Mouse (Mus musculus): ENCODE data around the gene Arhgap22. TPM values are rescaled to one million over a fixed set of nuclear protein-coding genes. Genes with fewer than 3 reads are reported as not detected.

Gene Arhgap22
- polyA plus RNA-seq, 1 experiment from 2014 or later, result 8.1 TPM

DNA sequence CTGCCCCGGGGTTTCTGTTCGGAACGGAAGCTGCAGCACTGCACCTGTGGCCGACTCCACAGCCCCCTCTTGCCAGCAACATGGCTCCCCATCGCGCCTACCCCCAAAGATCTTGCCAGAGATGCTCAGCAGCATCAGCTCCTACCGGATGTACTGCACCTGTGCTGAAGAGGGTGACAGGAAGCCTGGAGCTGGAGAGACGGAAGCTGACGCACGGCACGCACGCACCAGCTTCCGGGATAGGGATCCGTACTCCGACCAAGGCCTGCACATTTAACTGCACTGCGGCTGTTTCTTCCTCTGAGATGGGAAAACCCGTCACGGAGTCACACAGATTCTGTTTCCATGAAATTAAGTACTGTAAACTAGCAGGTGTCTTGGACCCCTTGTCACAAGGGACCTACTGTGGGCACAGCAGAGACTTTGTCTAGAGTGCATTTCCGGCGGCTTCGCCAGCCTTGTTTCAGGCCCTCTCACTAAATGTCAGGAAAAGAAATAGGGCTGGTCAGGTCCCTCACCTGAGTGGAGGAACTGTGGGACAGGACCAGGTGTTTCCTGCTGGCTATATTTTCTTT is 23.9 kb upstream of the Arhgap22 start:
- H3K4me1 ChIP-seq (ENCODE audit: control insufficient read depth, insufficient read depth, low read length), result no peaks in the 10 kb centered on the region
- H3K9ac ChIP-seq (replicated peaks; ENCODE audit: low read depth, low read length), result no peak overlapping the region
- no peak overlapping the region for H3K4me2 ChIP-seq (replicated peaks; ENCODE audit: low read depth, low read length)
- H3K27ac ChIP-seq (ENCODE audit: low read length), result no peak overlapping the region
- WGBS, result 94% methylated on average over 21 of the region's 21 CpGs
- no peaks in the 10 kb centered on the region for H3K27me3 ChIP-seq (ENCODE audit: control insufficient read depth, insufficient read depth, low read length)
- H3K36me3 ChIP-seq (ENCODE audit: control insufficient read depth, insufficient read depth, low read length), result no peaks in the 10 kb centered on the region
- H3K4me3 ChIP-seq (ENCODE audit: low read depth, low read length), result no peak overlapping the region
- no peaks in the 10 kb centered on the region for H3K9me3 ChIP-seq (ENCODE audit: control insufficient read depth, low read depth, low read length)
- ATAC-seq (ENCODE audit: insufficient number of reproducible peaks, insufficient read depth, low FRiP score, low read depth), result no peak

DNA sequence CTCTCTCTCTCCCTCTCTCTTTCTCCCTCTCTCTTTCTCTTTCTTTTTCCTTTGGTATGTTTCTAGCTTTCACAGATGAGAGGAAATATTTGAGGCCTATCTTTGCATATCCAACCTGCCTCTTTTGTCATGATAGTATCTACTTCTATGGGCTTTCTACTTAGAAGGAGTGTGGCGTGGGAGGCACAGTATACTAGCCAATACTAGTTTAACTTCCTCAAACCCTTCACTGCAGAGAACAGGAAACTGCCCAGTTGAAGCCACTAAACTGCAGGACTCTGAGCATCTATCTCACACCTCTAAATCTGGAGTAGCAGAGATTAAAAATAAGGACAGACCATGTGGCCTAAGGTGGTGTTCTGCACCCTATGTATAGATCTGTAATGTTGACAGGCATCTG is 23.2 kb upstream of the Arhgap22 start:
- Histone ChIP-seq H3K4me1 (ENCODE audit: control insufficient read depth, insufficient read depth, low read length) (no peaks in the 10 kb centered on the region), H3K4me3 (ENCODE audit: low read depth, low read length) (no peak overlapping the region), H3K9ac (replicated peaks; ENCODE audit: low read depth, low read length) (no peak overlapping the region), H3K27me3 (ENCODE audit: control insufficient read depth, insufficient read depth, low read length) (no peaks in the 10 kb centered on the region), H3K9me3 (ENCODE audit: control insufficient read depth, low read depth, low read length) (no peaks in the 10 kb centered on the region), H3K4me2 (replicated peaks; ENCODE audit: low read depth, low read length) (no peak overlapping the region), H3K27ac (ENCODE audit: low read length) (no peak overlapping the region), H3K36me3 (ENCODE audit: control insufficient read depth, insufficient read depth, low read length) (no peaks in the 10 kb centered on the region)
- no peak for ATAC-seq (ENCODE audit: insufficient number of reproducible peaks, insufficient read depth, low FRiP score, low read depth)
- WGBS, result 75% methylated on average over 1 of the region's 1 CpGs

DNA sequence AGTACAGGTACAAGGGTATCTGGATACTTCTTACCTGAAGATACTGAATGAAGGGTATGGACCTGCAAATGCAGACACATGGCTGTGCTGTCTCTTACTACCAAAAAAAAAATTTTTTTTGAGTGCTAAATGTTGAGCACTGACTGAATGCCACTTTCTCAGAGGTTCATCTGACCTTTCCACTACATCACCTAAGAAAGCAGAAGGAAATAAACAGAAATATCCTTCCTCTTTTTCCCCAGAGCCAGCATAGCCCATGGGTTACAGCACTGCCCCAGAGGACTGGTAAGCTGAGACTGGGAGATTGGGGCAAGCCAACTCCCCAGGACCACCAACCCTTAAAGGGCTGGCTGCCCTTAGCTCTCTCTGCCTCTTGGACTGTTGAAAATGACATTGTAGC is 20.1 kb upstream of the Arhgap22 start:
- Histone ChIP-seq H3K27me3 (ENCODE audit: control insufficient read depth, insufficient read depth, low read length) (no peaks in the 10 kb centered on the region), H3K9ac (replicated peaks; ENCODE audit: low read depth, low read length) (no peak overlapping the region), H3K4me3 (ENCODE audit: low read depth, low read length) (no peak overlapping the region), H3K9me3 (ENCODE audit: control insufficient read depth, low read depth, low read length) (no peaks in the 10 kb centered on the region), H3K4me1 (ENCODE audit: control insufficient read depth, insufficient read depth, low read length) (no peaks in the 10 kb centered on the region), H3K27ac (ENCODE audit: low read length) (no peak overlapping the region), H3K36me3 (ENCODE audit: control insufficient read depth, insufficient read depth, low read length) (no peaks in the 10 kb centered on the region), H3K4me2 (replicated peaks; ENCODE audit: low read depth, low read length) (no peak overlapping the region)
- no peak for ATAC-seq (ENCODE audit: insufficient number of reproducible peaks, insufficient read depth, low FRiP score, low read depth)

DNA sequence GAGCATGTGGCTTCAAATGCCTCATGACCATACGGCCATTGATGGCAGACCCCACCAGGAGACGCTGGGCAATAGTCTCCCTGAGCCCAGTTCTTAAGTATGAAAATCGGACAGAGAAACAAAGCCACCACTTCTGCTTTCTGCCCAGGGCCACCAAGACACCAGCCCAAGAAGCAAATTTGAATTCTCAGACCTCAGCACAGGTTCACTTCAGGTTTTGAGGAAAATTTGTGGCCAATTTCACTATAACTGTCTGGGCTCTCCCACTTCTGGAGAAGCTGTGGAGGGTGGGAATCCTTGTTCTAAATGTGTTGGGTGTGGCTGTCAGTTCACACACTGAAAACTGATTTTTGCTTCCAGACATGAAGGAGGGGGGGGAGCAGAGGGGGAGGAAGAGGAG is 19.6 kb upstream of the Arhgap22 start:
- H3K4me2 ChIP-seq (replicated peaks; ENCODE audit: low read depth, low read length), result no peak overlapping the region
- no peak overlapping the region for H3K4me3 ChIP-seq (ENCODE audit: low read depth, low read length)
- no peak overlapping the region for H3K9ac ChIP-seq (replicated peaks; ENCODE audit: low read depth, low read length)
- H3K9me3 ChIP-seq (ENCODE audit: control insufficient read depth, low read depth, low read length), result no peaks in the 10 kb centered on the region
- H3K36me3 ChIP-seq (ENCODE audit: control insufficient read depth, insufficient read depth, low read length), result no peaks in the 10 kb centered on the region
- ATAC-seq (ENCODE audit: insufficient number of reproducible peaks, insufficient read depth, low FRiP score, low read depth), result no peak
- no peaks in the 10 kb centered on the region for H3K27me3 ChIP-seq (ENCODE audit: control insufficient read depth, insufficient read depth, low read length)
- no peak overlapping the region for H3K27ac ChIP-seq (ENCODE audit: low read length)
- H3K4me1 ChIP-seq (ENCODE audit: control insufficient read depth, insufficient read depth, low read length), result no peaks in the 10 kb centered on the region
- WGBS, result 77% methylated on average over 3 of the region's 3 CpGs

DNA sequence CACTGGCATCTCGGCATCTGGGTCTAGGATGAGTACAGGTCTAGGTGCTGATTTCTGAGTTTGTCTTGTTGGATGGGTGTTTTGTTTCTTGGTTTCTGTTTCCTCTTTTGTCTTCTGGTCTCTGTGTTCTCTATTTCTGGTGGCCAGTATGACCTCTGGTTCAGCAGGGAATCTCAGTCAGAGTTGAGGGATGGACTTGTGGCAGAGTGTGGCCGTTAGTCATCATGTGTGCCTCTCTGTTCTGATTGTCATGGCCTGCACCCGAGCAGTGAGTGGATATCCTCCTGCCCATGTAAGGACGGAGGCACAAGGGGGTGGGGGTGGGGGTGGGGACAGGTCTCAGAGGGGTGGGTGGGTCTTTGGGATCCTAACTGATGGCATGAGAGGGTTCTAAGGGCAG is 11.7 kb upstream of the Arhgap22 start:
- no peaks in the 10 kb centered on the region for H3K4me1 ChIP-seq (ENCODE audit: control insufficient read depth, insufficient read depth, low read length)
- H3K27me3 ChIP-seq (ENCODE audit: control insufficient read depth, insufficient read depth, low read length), result no peaks in the 10 kb centered on the region
- H3K4me3 ChIP-seq (ENCODE audit: low read depth, low read length), result no peak overlapping the region
- H3K27ac ChIP-seq (ENCODE audit: low read length), result no peak overlapping the region
- ATAC-seq (ENCODE audit: insufficient number of reproducible peaks, insufficient read depth, low FRiP score, low read depth), result no peak
- 74% methylated on average over 4 of the region's 4 CpGs for WGBS
- H3K36me3 ChIP-seq (ENCODE audit: control insufficient read depth, insufficient read depth, low read length), result no peaks in the 10 kb centered on the region
- no peak overlapping the region for H3K4me2 ChIP-seq (replicated peaks; ENCODE audit: low read depth, low read length)
- H3K9me3 ChIP-seq (ENCODE audit: control insufficient read depth, low read depth, low read length), result no peaks in the 10 kb centered on the region
- no peak overlapping the region for H3K9ac ChIP-seq (replicated peaks; ENCODE audit: low read depth, low read length)

DNA sequence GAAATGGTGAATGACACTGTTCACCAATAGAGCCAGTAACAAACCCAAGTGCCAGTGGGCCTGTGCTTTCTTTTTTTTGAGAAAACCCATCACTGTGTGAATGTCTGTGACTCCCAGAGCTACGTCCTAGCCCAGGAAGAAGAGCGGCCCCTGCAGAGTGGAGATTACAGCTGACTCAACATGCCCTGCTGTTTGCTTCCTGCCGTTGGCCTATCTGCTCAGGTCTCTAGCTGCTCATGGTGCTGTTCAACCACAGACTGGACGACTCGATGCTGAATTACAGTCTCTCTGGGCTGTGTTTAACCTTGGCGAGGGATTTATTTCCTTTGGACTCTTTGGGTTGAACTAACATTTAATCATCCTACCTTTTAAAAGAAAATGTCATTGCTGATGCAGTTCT is 10.9 kb upstream of the Arhgap22 start:
- WGBS, result 79% methylated on average over 6 of the region's 6 CpGs
- ATAC-seq (ENCODE audit: insufficient number of reproducible peaks, insufficient read depth, low FRiP score, low read depth), result no peak

DNA sequence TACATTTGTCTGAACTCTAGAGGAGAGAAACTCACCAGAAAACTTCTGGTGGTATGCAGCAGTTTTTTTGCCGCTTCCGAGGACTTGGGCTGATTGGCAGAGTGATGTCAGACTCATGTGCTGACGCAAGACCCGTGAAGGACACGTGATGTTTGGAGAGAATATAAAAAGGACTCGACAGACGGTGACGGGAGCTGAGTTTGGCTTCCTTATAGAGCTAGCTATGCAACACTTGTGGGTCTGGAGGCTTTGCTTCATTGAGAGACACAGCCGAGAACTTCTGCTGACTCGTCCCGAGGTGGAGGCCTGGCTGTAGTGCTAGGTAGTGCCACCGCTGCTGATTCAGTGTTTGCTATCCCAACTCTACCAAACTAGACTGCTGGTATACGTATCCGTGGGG is 10.0 kb upstream of the Arhgap22 start:
- Histone ChIP-seq H3K9me3 (ENCODE audit: control insufficient read depth, low read depth, low read length) (no peaks in the 10 kb centered on the region), H3K27ac (ENCODE audit: low read length) (no peak overlapping the region), H3K4me2 (replicated peaks; ENCODE audit: low read depth, low read length) (no peak overlapping the region), H3K4me3 (ENCODE audit: low read depth, low read length) (no peak overlapping the region), H3K9ac (replicated peaks; ENCODE audit: low read depth, low read length) (no peak overlapping the region), H3K27me3 (ENCODE audit: control insufficient read depth, insufficient read depth, low read length) (no peaks in the 10 kb centered on the region), H3K36me3 (ENCODE audit: control insufficient read depth, insufficient read depth, low read length) (no peaks in the 10 kb centered on the region), H3K4me1 (ENCODE audit: control insufficient read depth, insufficient read depth, low read length) (no peaks in the 10 kb centered on the region)
- WGBS, result 86% methylated on average over 14 of the region's 14 CpGs
- no peak for ATAC-seq (ENCODE audit: insufficient number of reproducible peaks, insufficient read depth, low FRiP score, low read depth)

More for the DNA sequence above, 10.9 kb upstream of the Arhgap22 start:
- Histone ChIP-seq H3K9me3 (ENCODE audit: control insufficient read depth, low read depth, low read length) (no peaks in the 10 kb centered on the region), H3K4me1 (ENCODE audit: control insufficient read depth, insufficient read depth, low read length) (no peaks in the 10 kb centered on the region), H3K4me2 (replicated peaks; ENCODE audit: low read depth, low read length) (no peak overlapping the region), H3K9ac (replicated peaks; ENCODE audit: low read depth, low read length) (no peak overlapping the region), H3K4me3 (ENCODE audit: low read depth, low read length) (no peak overlapping the region), H3K27ac (ENCODE audit: low read length) (no peak overlapping the region), H3K36me3 (ENCODE audit: control insufficient read depth, insufficient read depth, low read length) (no peaks in the 10 kb centered on the region), H3K27me3 (ENCODE audit: control insufficient read depth, insufficient read depth, low read length) (no peaks in the 10 kb centered on the region)

DNA sequence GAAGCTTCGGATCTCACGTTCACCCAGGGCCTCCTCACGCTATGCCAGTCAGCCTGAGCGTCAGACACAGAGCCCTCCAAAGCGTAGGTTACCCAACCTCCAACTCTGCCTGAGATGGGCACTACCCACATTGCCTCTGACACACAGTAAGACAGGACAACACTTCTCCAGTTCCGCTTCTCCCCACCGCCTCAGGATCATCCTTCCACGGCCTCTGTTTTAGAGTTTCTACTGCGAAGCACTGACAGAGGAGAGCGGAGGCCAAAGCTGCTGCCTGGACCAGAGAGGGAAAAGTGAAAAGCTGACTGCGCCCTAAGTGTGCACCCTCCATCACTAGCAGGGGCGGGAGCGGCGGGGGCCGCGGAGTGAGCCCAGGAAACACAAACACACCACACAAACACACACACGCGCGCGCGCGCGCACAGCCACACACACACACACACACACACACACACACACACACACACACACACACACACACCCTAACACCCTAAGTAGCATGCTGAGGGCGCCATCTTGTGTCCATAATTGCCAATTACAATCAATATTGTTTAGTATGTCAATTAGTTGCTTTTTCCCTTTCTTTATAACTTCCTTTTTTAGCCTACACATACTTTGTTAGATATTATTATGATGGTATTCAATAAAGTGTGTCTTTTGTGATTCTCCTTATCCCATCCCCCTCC is 8.4 kb upstream of the Arhgap22 start:
- Histone ChIP-seq H3K4me2 (replicated peaks; ENCODE audit: low read depth, low read length) (no peak overlapping the region; the same call in 1 of the 2 replicates), H3K36me3 (ENCODE audit: control insufficient read depth, insufficient read depth, low read length) (no peaks in the 10 kb centered on the region)
- 35% methylated on average over 24 of the region's 24 CpGs for WGBS

DNA sequence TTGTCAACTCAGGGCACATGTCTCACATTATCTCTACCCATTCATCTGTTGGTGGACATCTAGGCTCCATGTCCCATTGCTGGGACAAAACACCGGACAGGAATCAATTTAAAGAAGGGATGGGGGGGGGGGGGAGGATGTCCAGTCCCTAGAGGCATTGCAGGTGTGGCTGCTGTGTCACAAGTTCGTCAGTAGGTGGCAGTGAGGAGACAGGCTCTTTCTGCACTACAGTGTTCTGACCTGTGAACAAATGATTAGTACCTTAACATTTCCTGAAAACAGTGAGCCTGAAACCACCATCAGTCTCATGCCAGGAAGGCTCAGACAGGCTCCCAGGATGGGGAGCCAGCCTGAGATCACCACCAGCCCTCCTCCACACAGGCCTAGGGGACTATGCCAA is 6.8 kb upstream of the Arhgap22 start:
- H3K9me3 ChIP-seq (ENCODE audit: control insufficient read depth, low read depth, low read length), result no peaks in the 10 kb centered on the region
- ATAC-seq (ENCODE audit: insufficient number of reproducible peaks, insufficient read depth, low FRiP score, low read depth), result no peak
- H3K9ac ChIP-seq (replicated peaks; ENCODE audit: low read depth, low read length), result no peak overlapping the region
- 9% methylated on average over 2 of the region's 2 CpGs for whole genome bisulfite sequencing
- no peak overlapping the region for H3K4me2 ChIP-seq (replicated peaks; ENCODE audit: low read depth, low read length)
- H3K36me3 ChIP-seq (ENCODE audit: control insufficient read depth, insufficient read depth, low read length), result no peaks in the 10 kb centered on the region
- no peak overlapping the region for H3K27ac ChIP-seq (ENCODE audit: low read length)
- H3K27me3 ChIP-seq (ENCODE audit: control insufficient read depth, insufficient read depth, low read length), result no peaks in the 10 kb centered on the region
- H3K4me3 ChIP-seq (ENCODE audit: low read depth, low read length), result no peak overlapping the region
- no peaks in the 10 kb centered on the region for H3K4me1 ChIP-seq (ENCODE audit: control insufficient read depth, insufficient read depth, low read length)

More for the DNA sequence above, 8.4 kb upstream of the Arhgap22 start:
- H3K27ac ChIP-seq (ENCODE audit: low read length), result no peak overlapping the region
- no peaks in the 10 kb centered on the region for H3K27me3 ChIP-seq (ENCODE audit: control insufficient read depth, insufficient read depth, low read length)
- no peak for ATAC-seq (ENCODE audit: insufficient number of reproducible peaks, insufficient read depth, low FRiP score, low read depth)
- no peaks in the 10 kb centered on the region for H3K4me1 ChIP-seq (ENCODE audit: control insufficient read depth, insufficient read depth, low read length)
- no peaks in the 10 kb centered on the region for H3K9me3 ChIP-seq (ENCODE audit: control insufficient read depth, low read depth, low read length)
- no peak overlapping the region for H3K9ac ChIP-seq (replicated peaks; ENCODE audit: low read depth, low read length)
- no peak overlapping the region for H3K4me3 ChIP-seq (ENCODE audit: low read depth, low read length)
